Mouse (Mus musculus): ENCODE measurements around the gene Daxx. TPM values are rescaled to one million over a fixed set of nuclear protein-coding genes. Genes with fewer than 3 reads are reported as not detected.

The Daxx gene
- polyA plus RNA-seq, 1 experiment from 2014 or later, result 33.4 TPM

DNA sequence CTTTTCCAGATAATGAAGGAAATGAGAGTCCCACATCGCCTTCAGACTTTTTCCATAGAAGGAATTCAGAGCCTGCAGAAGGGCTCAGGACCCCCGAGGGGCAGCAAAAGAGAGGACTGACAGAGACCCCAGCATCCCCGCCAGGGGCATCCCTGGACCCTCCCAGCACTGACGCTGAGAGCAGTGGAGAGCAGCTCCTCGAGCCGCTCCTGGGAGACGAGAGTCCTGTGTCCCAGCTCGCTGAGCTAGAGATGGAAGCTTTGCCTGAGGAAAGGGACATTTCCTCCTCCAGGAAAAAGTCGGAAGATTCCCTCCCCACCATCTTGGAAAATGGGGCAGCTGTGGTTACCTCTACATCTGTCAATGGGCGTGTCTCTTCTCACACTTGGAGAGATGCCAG, 4.0 kb downstream of the Daxx start:
- 90% methylated on average over 10 of the region's 10 CpGs for WGBS
- TF ChIP-seq CTCF (IDR thresholded peaks at IDR 0.05; ENCODE audit: low read depth), result no peak
- Histone ChIP-seq H3K27ac (no peak overlapping the region), H3K4me3 (replicated peaks; ENCODE audit: low read depth, low read length) (no peak overlapping the region), H3K9me3 (replicated peaks; ENCODE audit: low read length) (no peaks in the 10 kb centered on the region), H3K27me3 (ENCODE audit: insufficient read depth, low read length) (no peaks in the 10 kb centered on the region), H3K4me1 (replicated peaks; ENCODE audit: insufficient read depth, low read length) (peaks cover 20% of the 10 kb centered on the region), H3K9ac (ENCODE audit: low read depth, low read length) (no peak overlapping the region), H3K4me2 (ENCODE audit: low read length) (no peak overlapping the region), H3K36me3 (ENCODE audit: insufficient read depth, low read length) (peaks cover 30% of the 10 kb centered on the region)
- ATAC-seq (replicated peaks; ENCODE audit: low FRiP score, low read depth), result no peak
- no peak for DNase-seq (ENCODE audit: low spot score)

- WGBS, result 94% methylated on average over 8 of the region's 8 CpGs
- peaks cover 30% of the 10 kb centered on the region for H3K36me3 ChIP-seq (ENCODE audit: insufficient read depth, low read length)
- peaks cover 18% of the 10 kb centered on the region for H3K4me1 ChIP-seq (replicated peaks; ENCODE audit: insufficient read depth, low read length)
Observed at GRCm38 (mm10) chr17:33913905-33914304, 4.7 kb downstream of the Daxx start.

DNA sequence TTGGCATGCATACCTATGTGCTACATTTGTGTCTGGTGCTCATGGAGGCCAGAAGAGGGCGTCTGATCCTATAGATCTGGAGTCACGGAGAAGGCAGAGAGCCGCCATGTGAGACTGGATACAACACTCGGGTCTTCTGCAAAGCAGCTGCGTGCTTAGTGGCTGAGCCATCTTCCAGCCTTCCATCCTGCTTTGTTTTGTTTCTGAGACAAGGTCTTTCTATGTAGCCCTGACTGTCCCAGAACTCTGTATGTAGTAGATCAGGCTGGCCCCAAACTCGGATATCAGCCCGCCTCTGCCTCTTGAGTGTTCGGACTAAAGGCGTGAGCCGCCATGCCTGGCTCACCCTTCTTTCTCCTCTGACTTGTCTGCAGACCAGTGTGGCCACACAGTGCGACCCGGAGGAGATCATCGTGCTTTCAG, 5.8 kb downstream of the Daxx start:
- Histone ChIP-seq H3K9me3 (replicated peaks; ENCODE audit: low read length) (no peaks in the 10 kb centered on the region), H3K27ac (peak overlapping the region; percentile 37; the same call in 1 of the 2 replicates), H3K27me3 (ENCODE audit: insufficient read depth, low read length) (no peaks in the 10 kb centered on the region), H3K4me1 (replicated peaks; ENCODE audit: insufficient read depth, low read length) (peaks cover 18% of the 10 kb centered on the region), H3K4me3 (replicated peaks; ENCODE audit: low read depth, low read length) (no peak overlapping the region), H3K4me2 (ENCODE audit: low read length) (peak overlapping the region; percentile 36; the same call in 1 of the 2 replicates), H3K36me3 (ENCODE audit: insufficient read depth, low read length) (peaks cover 30% of the 10 kb centered on the region), H3K9ac (ENCODE audit: low read depth, low read length) (no peak overlapping the region)
- peak; percentile 33 for TF ChIP-seq CTCF (IDR thresholded peaks at IDR 0.05; ENCODE audit: low read depth)
- WGBS, result 72% methylated on average over 13 of the region's 13 CpGs
- ATAC-seq (replicated peaks; ENCODE audit: low FRiP score, low read depth) (no peak), DNase-seq (ENCODE audit: low spot score) (no peak)

More at GRCm38 (mm10) chr17:33913905-33914304, 4.7 kb downstream of the Daxx start:
- Histone ChIP-seq H3K4me2 (ENCODE audit: low read length) (no peak overlapping the region), H3K27me3 (ENCODE audit: insufficient read depth, low read length) (no peaks in the 10 kb centered on the region), H3K27ac (no peak overlapping the region), H3K9ac (ENCODE audit: low read depth, low read length) (no peak overlapping the region), H3K4me3 (replicated peaks; ENCODE audit: low read depth, low read length) (no peak overlapping the region), H3K9me3 (replicated peaks; ENCODE audit: low read length) (no peaks in the 10 kb centered on the region)
- no peak for TF ChIP-seq CTCF (IDR thresholded peaks at IDR 0.05; ENCODE audit: low read depth)
- ATAC-seq (replicated peaks; ENCODE audit: low FRiP score, low read depth), result no peak
- DNase-seq (ENCODE audit: low spot score), result no peak

- under 1% methylated on average over 34 of the region's 34 CpGs for WGBS
- no peaks in the 10 kb centered on the region for H3K9me3 ChIP-seq (replicated peaks; ENCODE audit: low read length)
- peaks cover 30% of the 10 kb centered on the region for H3K36me3 ChIP-seq (ENCODE audit: insufficient read depth, low read length)
- H3K4me2 ChIP-seq (ENCODE audit: low read length), result peak within 1 kb of the TSS; percentile 70
- H3K27me3 ChIP-seq (ENCODE audit: insufficient read depth, low read length), result no peaks in the 10 kb centered on the region
- H3K4me3 ChIP-seq (replicated peaks; ENCODE audit: low read depth, low read length), result peak within 1 kb of the TSS; percentile 63
- peak within 1 kb of the TSS; percentile 69 for H3K9ac ChIP-seq (ENCODE audit: low read depth, low read length)
- peaks cover 12% of the 10 kb centered on the region for H3K4me1 ChIP-seq (replicated peaks; ENCODE audit: insufficient read depth, low read length)
- no peak for TF ChIP-seq CTCF (IDR thresholded peaks at IDR 0.05; ENCODE audit: low read depth)
- ATAC-seq (replicated peaks; ENCODE audit: low FRiP score, low read depth), result peak; percentile 90
- peak within 1 kb of the TSS; percentile 82 for H3K27ac ChIP-seq
- peak; percentile 99 for DNase-seq (ENCODE audit: low spot score)
Observed at GRCm38 (mm10) chr17:33915671-33916250, 6.5 kb downstream of the Daxx start, which contains the start of the genes Tapbp and Zbtb22. TSS of gene Tapbp (plus strand) at chr17:33915899. TSS of gene Zbtb22 (plus strand) at chr17:33915904.

DNA sequence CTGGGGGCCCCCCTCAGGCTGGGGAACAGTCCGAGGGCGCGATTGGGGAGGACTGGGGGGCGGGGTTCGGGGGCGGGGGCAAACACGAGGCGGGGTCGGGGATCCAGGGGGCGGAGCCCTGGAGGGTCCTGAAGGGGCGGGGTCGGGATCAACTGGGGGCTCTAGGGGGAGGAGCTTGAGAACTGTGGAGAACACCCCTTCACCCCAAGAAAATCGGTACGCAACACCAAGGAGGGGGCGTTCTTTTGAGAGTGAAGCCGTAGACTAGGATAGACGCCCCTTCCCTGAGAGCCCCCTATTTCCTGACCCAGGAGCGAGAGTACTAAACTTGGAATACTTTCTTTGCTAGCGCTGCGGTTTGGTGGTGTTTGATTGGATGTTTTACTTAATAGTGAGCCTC, 7.1 kb downstream of the Daxx start:
- no peaks in the 10 kb centered on the region for H3K27me3 ChIP-seq (ENCODE audit: insufficient read depth, low read length)
- peaks cover 12% of the 10 kb centered on the region for H3K4me1 ChIP-seq (replicated peaks; ENCODE audit: insufficient read depth, low read length)
- H3K27ac ChIP-seq, result peak overlapping the region; percentile 82
- H3K9ac ChIP-seq (ENCODE audit: low read depth, low read length), result peak overlapping the region; percentile 69
- TF ChIP-seq CTCF (IDR thresholded peaks at IDR 0.05; ENCODE audit: low read depth), result no peak
- ATAC-seq (replicated peaks; ENCODE audit: low FRiP score, low read depth) (no peak), DNase-seq (ENCODE audit: low spot score) (peak; percentile 70)
- H3K9me3 ChIP-seq (replicated peaks; ENCODE audit: low read length), result no peaks in the 10 kb centered on the region
- H3K4me2 ChIP-seq (ENCODE audit: low read length), result peak overlapping the region; percentile 70
- H3K4me3 ChIP-seq (replicated peaks; ENCODE audit: low read depth, low read length), result peak overlapping the region; percentile 63
- WGBS, result under 1% methylated on average over 13 of the region's 20 CpGs
- H3K36me3 ChIP-seq (ENCODE audit: insufficient read depth, low read length), result peaks cover 27% of the 10 kb centered on the region

DNA sequence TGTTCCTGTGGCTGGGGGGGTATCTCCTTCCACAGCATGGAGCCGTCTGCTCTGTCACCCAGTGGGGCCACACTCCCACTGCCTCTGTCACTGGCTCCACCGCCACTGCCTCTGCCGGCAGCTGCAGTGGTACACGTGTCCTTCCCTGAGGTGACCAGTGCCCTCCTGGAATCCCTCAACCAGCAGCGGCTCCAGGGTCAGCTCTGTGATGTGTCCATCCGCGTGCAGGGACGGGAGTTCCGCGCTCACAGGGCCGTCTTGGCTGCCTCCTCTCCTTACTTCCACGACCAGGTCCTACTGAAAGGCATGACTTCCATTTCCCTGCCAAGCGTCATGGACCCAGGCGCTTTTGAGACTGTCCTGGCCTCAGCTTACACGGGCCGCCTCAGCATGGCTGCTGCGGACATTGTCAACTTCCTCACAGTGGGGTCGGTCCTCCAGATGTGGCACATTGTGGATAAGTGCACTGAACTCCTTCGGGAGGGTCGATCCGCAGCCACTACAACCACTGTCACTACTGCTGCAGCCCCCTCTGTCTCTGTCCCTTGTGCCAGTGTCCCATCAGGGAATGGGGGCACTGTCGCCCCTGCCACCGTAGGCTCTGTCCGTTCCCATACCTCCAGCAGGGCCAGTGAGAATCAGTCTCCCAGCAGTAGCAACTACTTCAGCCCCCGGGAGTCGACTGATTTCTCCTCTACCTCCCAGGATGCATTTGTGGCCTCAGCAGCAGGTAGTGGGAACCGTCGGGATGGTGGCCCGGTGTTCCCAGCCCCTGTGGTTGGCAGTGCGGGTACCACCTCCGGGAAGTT, 7.8 kb downstream of the Daxx start:
- Histone ChIP-seq H3K36me3 (ENCODE audit: insufficient read depth, low read length) (peaks cover 20% of the 10 kb centered on the region), H3K4me3 (replicated peaks; ENCODE audit: low read depth, low read length) (peak overlapping the region; percentile 63), H3K9me3 (replicated peaks; ENCODE audit: low read length) (no peaks in the 10 kb centered on the region), H3K4me1 (replicated peaks; ENCODE audit: insufficient read depth, low read length) (peaks cover 6% of the 10 kb centered on the region), H3K4me2 (ENCODE audit: low read length) (peak overlapping the region; percentile 70), H3K27ac (no peak overlapping the region), H3K9ac (ENCODE audit: low read depth, low read length) (peak overlapping the region; percentile 69), H3K27me3 (ENCODE audit: insufficient read depth, low read length) (no peaks in the 10 kb centered on the region)
- DNase-seq (ENCODE audit: low spot score), result no peak
- no peak for ATAC-seq (replicated peaks; ENCODE audit: low FRiP score, low read depth)
- WGBS, result 68% methylated on average over 31 of the region's 31 CpGs
- no peak for TF ChIP-seq CTCF (IDR thresholded peaks at IDR 0.05; ENCODE audit: low read depth)

Data from kidney, postnatal 0 days (tissue).